Mouse (Mus musculus): ENCODE results near the gene Gnptg. TPM values are rescaled to one million over a fixed set of nuclear protein-coding genes. Genes with fewer than 3 reads are reported as not detected.

Gene Gnptg
- 10 to 100 TPM; 73.7 to 77.4 TPM for total RNA-seq (2021)
- long read RNA-seq, experiment 1, transcript Gnptg-201 (11 exons, 1,234 nt), result major isoform, 22 of 64 reads
- long read RNA-seq, experiment 1, partial matches to known transcripts, result 10 of 64 reads
- long read RNA-seq, experiment 1, other reads (novel, unspliced or antisense), result 32 of 64 reads
- long read RNA-seq, experiment 2, transcript Gnptg-201 (11 exons, 1,234 nt), result major isoform, 52 of 110 reads
- long read RNA-seq, experiment 2, partial matches to known transcripts, result 6 of 110 reads
- long read RNA-seq, experiment 2, other reads (novel, unspliced or antisense), result 52 of 110 reads

GRCm38 (mm10) chr17:25239695-25240636 lies at the start of gene Gnptg, which contains the start of gene Tsr3:
Gene Gnptg, minus strand, starts transcription at chr17:25240124.
Gene Tsr3, plus strand, starts transcription at chr17:25240170.
- H3K4me3 ChIP-seq, result peak within 1 kb of the TSS; percentile 100
- H3K27ac ChIP-seq, result peak within 1 kb of the TSS; percentile 92
- DNase-seq (ENCODE audit: low spot score in 2 of 2), result peak; percentile 81 to 86
- no peak for TF ChIP-seq CTCF (conservative IDR thresholded peaks at IDR 0.05)

DNA sequence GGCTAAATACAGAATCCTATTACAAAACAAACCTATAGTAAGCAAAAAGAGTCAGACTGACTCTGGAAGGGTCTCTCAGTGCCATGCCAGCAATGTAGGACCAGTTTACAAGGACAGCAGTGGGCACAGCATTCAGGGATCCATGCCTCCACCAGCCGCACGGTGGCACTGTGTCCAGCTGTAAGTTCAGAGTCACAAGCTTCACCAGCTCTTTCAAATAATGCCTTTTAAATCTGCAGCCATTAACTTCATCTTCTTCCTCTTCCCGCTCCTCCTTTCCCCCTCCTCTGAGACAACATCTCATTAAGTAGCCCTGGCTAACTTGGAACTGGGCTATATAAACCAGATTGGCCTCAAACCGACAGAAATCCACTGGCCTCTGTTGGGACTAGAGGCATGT lies 48.9 kb upstream of the Gnptg start:
- no peak overlapping the region for H3K4me3 ChIP-seq
- peak; percentile 84 for TF ChIP-seq CTCF (conservative IDR thresholded peaks at IDR 0.05)
- no peak overlapping the region for H3K27ac ChIP-seq
- peak in 1 of 2 experiments; percentile 46 for DNase-seq (ENCODE audit: low spot score in 2 of 2)

DNA sequence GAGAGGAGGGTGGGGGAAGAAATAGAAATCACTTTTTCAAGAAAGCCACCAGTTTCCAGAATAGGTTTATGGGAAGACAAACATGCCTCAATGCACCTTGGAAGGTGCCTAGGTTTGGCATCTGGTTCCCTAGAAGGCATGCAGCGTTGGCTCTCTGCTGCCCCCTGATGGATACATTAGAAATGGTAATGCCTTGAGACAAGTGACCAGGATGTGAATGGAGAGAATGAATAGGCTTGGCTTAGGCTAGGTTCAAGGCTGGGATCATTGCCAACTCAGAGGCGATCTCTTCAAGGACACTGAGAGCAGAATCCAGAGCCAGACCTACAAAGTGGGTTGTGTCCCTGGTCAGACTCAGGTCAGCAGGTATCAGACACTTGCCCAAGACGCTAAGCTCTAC lies 45.1 kb upstream of the Gnptg start:
- Histone ChIP-seq H3K4me3 (no peak overlapping the region), H3K27ac (no peak overlapping the region)
- peak; percentile 95 for TF ChIP-seq CTCF (conservative IDR thresholded peaks at IDR 0.05)
- peak; percentile 54 to 73 for DNase-seq (ENCODE audit: low spot score in 2 of 2)

- Histone ChIP-seq H3K27ac (no peak overlapping the region), H3K4me3 (no peak overlapping the region)
- no peak for DNase-seq (ENCODE audit: low spot score in 2 of 2)
- no peak for TF ChIP-seq CTCF (conservative IDR thresholded peaks at IDR 0.05)
Observed at GRCm38 (mm10) chr17:25282133-25282532, 42.2 kb upstream of the Gnptg start.

- no peak for TF ChIP-seq CTCF (conservative IDR thresholded peaks at IDR 0.05)
- Histone ChIP-seq H3K27ac (no peak overlapping the region), H3K4me3 (no peak overlapping the region)
- no peak for DNase-seq (ENCODE audit: low spot score in 2 of 2)
Observed at GRCm38 (mm10) chr17:25275833-25276232, 35.9 kb upstream of the Gnptg start.

DNA sequence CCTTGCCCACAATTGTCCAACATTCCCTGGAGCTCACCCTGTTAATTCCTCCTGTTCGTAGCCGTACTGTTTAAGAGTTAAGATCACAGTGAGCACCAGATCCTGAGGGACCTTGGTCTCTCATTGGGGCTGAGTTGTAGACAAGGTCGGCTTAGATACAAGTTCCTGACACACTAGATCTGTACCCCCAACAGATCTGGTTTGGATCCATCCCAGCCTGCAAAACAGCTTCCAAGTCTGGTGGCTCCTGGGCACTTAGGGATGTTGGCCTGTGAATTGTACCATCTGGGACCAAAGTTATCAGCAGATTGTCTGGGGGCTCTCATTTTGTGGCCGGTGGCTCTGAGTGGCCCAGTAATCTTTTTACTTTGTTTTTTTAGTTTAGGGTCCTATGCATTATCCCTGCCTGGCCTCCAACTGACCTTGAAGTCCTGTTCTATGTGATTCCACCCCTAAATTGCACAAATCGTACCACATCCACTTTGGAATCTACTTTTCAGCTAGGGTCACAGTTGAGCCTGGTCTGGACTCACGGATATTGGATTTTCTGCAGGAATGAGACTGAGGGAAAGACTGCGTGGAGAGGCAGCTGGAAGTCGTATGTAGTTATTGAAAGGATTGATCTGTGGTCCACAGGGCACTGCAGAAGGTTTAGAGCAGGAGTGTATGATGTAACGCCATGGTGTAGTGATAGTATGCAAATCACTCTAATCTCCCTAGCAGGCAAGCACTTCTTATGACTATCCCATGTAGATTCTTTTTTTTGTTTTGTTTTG lies 34.8 kb upstream of the Gnptg start, which contains the start of gene Ube2i:
Gene Ube2i, minus strand, starts transcription at position 52 of the 776 bp plus-strand sequence.
- DNase-seq (ENCODE audit: low spot score in 2 of 2), result no peak

DNA sequence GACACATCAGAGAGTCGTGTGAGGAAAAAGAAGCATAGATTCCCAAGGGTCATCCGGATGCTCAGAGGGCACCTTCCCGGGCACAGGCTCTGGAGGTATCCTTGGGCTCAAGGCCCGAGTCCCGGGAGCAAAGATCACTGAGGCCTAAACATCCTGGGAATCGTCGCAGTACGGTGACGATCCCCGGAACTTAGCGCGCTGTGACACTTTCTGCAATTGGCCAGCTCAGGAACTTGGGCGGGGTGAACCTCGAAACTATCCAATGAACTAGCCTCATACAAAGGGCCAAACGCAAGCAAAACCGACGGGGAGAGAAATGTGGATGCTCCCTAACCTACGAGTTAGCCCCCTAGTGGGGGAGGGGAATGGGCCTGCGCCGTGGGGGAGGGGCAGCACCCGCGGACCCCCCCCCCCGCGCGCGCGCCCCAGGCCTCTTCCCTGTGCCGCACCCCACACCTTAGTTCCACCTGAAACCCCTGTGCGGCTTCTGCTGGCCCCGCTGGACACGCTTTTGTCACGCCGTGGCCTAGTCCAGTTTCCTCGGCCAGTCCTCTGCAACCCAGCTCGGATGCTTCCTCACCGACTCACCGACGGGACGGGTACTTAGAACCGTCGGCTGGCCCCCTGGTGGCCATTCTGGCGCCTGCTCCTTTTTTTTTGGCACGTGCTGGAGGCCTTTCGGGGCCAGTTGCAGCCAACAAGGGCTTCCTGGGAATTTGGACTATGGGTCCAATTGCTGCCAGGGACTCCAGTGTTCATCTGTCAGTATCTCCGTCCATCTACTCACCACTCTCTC lies 34.0 kb upstream of the Gnptg start:
- Histone ChIP-seq H3K27ac (peak overlapping the region; percentile 100), H3K4me3 (peak overlapping the region; percentile 97)
- TF ChIP-seq CTCF (conservative IDR thresholded peaks at IDR 0.05), result peak; percentile 87
- DNase-seq (ENCODE audit: low spot score in 2 of 2), result peak; percentile 94

More for the DNA sequence above, 34.8 kb upstream of the Gnptg start, which contains the start of gene Ube2i:
- Histone ChIP-seq H3K4me3 (peak within 1 kb of the TSS; percentile 97), H3K27ac (peak within 1 kb of the TSS; percentile 100)
- no peak for TF ChIP-seq CTCF (conservative IDR thresholded peaks at IDR 0.05)

DNA sequence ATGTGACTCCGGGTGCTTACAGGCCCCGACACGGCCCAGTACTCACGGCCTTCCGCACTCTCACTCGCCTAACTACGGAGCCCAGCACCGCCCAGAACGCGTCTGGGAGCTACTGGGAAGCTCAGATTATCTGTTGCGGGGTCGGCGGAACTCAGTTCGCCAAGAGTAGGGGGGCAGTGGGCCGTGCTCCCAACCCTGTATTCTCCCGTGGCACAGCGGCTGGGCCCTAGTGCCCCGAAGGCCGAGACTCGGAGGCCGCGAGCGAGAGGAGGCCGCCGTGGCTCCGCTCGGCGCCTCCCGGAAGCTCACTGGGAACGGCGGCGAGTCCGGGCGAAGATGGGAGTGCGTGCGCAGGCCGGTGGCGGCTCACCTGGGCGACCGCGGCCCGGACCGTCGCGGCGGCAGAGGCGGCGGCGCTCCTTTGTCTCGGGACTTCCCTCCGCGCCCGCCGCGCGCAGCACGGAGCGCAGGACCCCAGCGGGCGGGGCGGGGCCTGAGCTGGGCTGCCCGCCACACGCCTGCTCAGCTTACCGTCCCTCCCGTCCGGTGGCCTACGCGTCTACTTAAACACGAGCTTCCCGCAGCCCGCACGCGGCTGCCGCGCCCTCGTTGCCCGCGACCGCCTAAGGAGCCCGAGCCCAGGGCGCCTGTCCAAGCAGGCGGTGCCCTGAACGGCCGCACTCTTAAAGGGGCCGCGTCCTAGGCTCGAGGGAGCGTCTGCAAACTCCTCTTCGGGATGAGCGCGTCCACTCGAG lies 33.2 kb upstream of the Gnptg start:
- DNase-seq (ENCODE audit: low spot score in 2 of 2), result peak; percentile 76 to 81
- H3K4me3 ChIP-seq, result peak overlapping the region; percentile 97
- peak overlapping the region; percentile 100 for H3K27ac ChIP-seq
- no peak for TF ChIP-seq CTCF (conservative IDR thresholded peaks at IDR 0.05)

DNA sequence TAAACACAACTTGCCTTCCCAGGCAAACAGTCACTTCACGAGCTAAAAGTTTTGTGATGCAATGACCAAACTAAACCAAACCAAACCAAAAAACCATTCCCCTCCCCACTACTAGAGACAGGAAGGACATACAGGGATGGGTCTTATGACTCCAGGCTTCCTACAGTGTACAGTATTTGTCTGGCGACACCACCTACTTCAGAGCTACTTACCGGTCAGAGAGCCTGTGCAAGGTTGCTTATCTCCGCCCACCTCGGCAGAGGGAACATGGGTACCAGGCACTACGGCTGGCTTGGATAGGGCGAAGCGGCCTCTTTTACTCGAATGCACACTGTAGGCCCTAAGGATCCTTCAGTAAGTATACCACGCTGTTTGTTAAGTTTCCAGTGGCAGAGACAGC lies 32.4 kb upstream of the Gnptg start:
- Histone ChIP-seq H3K27ac (peak overlapping the region; percentile 100), H3K4me3 (peak overlapping the region; percentile 97)
- TF ChIP-seq CTCF (conservative IDR thresholded peaks at IDR 0.05), result no peak
- no peak for DNase-seq (ENCODE audit: low spot score in 2 of 2)

GRCm38 (mm10) chr17:25270795-25271335 lies 30.9 kb upstream of the Gnptg start:
- no peak for DNase-seq (ENCODE audit: low spot score in 2 of 2)
- Histone ChIP-seq H3K27ac (no peak overlapping the region), H3K4me3 (no peak overlapping the region; the same call in 1 of the 2 replicates)
- TF ChIP-seq CTCF (conservative IDR thresholded peaks at IDR 0.05), result no peak

- peak; percentile 74 for TF ChIP-seq CTCF (conservative IDR thresholded peaks at IDR 0.05)
- Histone ChIP-seq H3K27ac (no peak overlapping the region), H3K4me3 (no peak overlapping the region)
- peak; percentile 48 to 52 for DNase-seq (ENCODE audit: low spot score in 2 of 2)
Observed at GRCm38 (mm10) chr17:25264453-25264852, 24.5 kb upstream of the Gnptg start.
